Mouse (Mus musculus) limb, embryonic 14.5 days (tissue): ENCODE data around the gene Chad. TPM values are rescaled to one million over a fixed set of nuclear protein-coding genes. Genes with fewer than 3 reads are reported as not detected.

ENCODE experiments used
- ATAC-seq: fragments of 200-750 bp; cut with Nextera tagmentation; 2 replicates; pipeline ENCODE4 v1.8.0; 2017; ENCODE audit warnings: low read depth, moderate number of reproducible peaks, moderate TSS enrichment; ENCODE audit not compliant: low FRiP score
- DNase-seq: peaks from one replicate; pipeline ENCODE4 v3.0.0-alpha.2; 2015; ENCODE audit warnings: low spot score
- H3K27ac ChIP-seq: fragments of 300-500 bp; sonication (generic); replicated peaks from 2 replicates; pipeline ENCODE4 v1.5.1; 2014; ENCODE audit warnings: low read depth, mild to moderate bottlenecking, low read length, moderate library complexity, mixed read lengths
- H3K27me3 ChIP-seq: fragments of 300-500 bp; sonication (generic); 2 replicates; pipeline ENCODE4 v1.6.1; 2014; ENCODE audit warnings: low read length, mixed read lengths; ENCODE audit not compliant: control insufficient read depth, insufficient read depth
- H3K36me3 ChIP-seq: fragments of 300-500 bp; sonication (generic); 2 replicates; pipeline ENCODE4 v1.6.1; 2014; ENCODE audit warnings: mild to moderate bottlenecking, low read length, moderate library complexity, mixed read lengths; ENCODE audit not compliant: control insufficient read depth, insufficient read depth
- H3K4me1 ChIP-seq: fragments of 300-500 bp; sonication (generic); 2 replicates; pipeline ENCODE4 v1.6.1; 2014; ENCODE audit warnings: antibody characterized with exemption, low read length, mixed read lengths; ENCODE audit not compliant: control insufficient read depth, insufficient read depth
- H3K4me2 ChIP-seq: fragments of 300-500 bp; sonication (generic); replicated peaks from 2 replicates; pipeline ENCODE4 v1.6.1; 2014; ENCODE audit warnings: low read depth, mild to moderate bottlenecking, low read length, moderate library complexity; ENCODE audit not compliant: severe bottlenecking
- H3K4me3 ChIP-seq: fragments of 300-500 bp; sonication (generic); replicated peaks from 2 replicates; pipeline ENCODE4 v1.5.1; 2014; ENCODE audit warnings: low read length
- H3K9ac ChIP-seq: fragments of 300-500 bp; sonication (generic); 2 replicates; pipeline ENCODE4 v1.6.1; 2014; ENCODE audit warnings: mild to moderate bottlenecking, low read depth, low read length, moderate library complexity; ENCODE audit not compliant: severe bottlenecking
- H3K9me3 ChIP-seq: fragments of 300-500 bp; sonication (generic); 2 replicates; pipeline ENCODE4 v1.6.1; 2016; ENCODE audit warnings: low read length; ENCODE audit not compliant: control insufficient read depth
- POLR2A ChIP-seq: fragments of 200-500 bp; IDR thresholded peaks from 2 replicates; pipeline ENCODE4 v1.8.0; 2012; ENCODE audit warnings: inconsistent platforms, mild to moderate bottlenecking, moderate library complexity, borderline replicate concordance; ENCODE audit not compliant: insufficient read depth, insufficient read length; ENCODE audit errors: extremely low read depth
- WGBS: fragments of 180-500 bp; shearing (Covaris S2); extraction: QIAGEN DNeasy Blood & Tissue Kit; methylation state at CpG from one replicate; pipeline ENCODE4 v1.1.7; 2014; 5-methylcytosine and 5-hydroxymethylcytosine counted together
- polyA plus RNA-seq, 2 experiments: library from polyadenylated mRNA; depleted of rRNA in 1 of 2; stranded (reverse) in 1 of 2; unstranded in 1 of 2; fragments of >200 nt; fragmentation: Nextera tagmentation in 1 of 2; extraction: Ambion mirVana in 1 of 2; gene quantifications; 2 replicates each; pipeline versions ENCODE4 v1.2.1 to v1.2.3; 2012 to 2014

The Chad gene
- polyA plus RNA-seq, 2 experiments = 18.2 to 29.5 TPM

- Histone ChIP-seq H3K27ac (no peak overlapping the region), H3K4me1 (no peaks in the 10 kb centered on the region), H3K9me3 (no peaks in the 10 kb centered on the region), H3K4me2 (no peak overlapping the region), H3K4me3 (no peak overlapping the region), H3K9ac (no peak overlapping the region), H3K36me3 (peaks cover 12% of the 10 kb centered on the region; the same call in 1 of the 2 replicates), H3K27me3 (no peaks in the 10 kb centered on the region)
- WGBS = 28% methylated on average over 5 of the region's 7 CpGs
- no peak for ATAC-seq
- DNase-seq = no peak
- no peak for TF ChIP-seq POLR2A
These were observed 9.7 kb downstream of the Chad start for GRCm38 (mm10) chr11:94574560-94574959.

- no peak for TF ChIP-seq POLR2A
- H3K4me1 ChIP-seq = no peaks in the 10 kb centered on the region
- H3K9me3 ChIP-seq = no peaks in the 10 kb centered on the region
- 74% methylated on average over 2 of the region's 2 CpGs for WGBS
- ATAC-seq (no peak), DNase-seq (no peak)
- H3K9ac ChIP-seq = no peak overlapping the region
- H3K4me2 ChIP-seq = no peak overlapping the region
- no peak overlapping the region for H3K27ac ChIP-seq
- peaks cover 7% of the 10 kb centered on the region; the same call in 1 of the 2 replicates for H3K36me3 ChIP-seq
- H3K4me3 ChIP-seq = no peak overlapping the region
- H3K27me3 ChIP-seq = no peaks in the 10 kb centered on the region
These were observed 10.2 kb downstream of the Chad start for GRCm38 (mm10) chr11:94575036-94575435.

GRCm38 (mm10) chr11:94576361-94576760 lies 11.5 kb downstream of the Chad start:
- Histone ChIP-seq H3K9me3 (no peaks in the 10 kb centered on the region), H3K4me3 (no peak overlapping the region), H3K4me1 (no peaks in the 10 kb centered on the region), H3K36me3 (no peaks in the 10 kb centered on the region), H3K27me3 (no peaks in the 10 kb centered on the region), H3K27ac (no peak overlapping the region), H3K4me2 (no peak overlapping the region), H3K9ac (no peak overlapping the region)
- 89% methylated on average over 9 of the region's 9 CpGs for WGBS
- ATAC-seq = no peak
- TF ChIP-seq POLR2A = no peak
- DNase-seq = no peak

- no peak for TF ChIP-seq POLR2A
- no peak for DNase-seq
- Histone ChIP-seq H3K9me3 (no peaks in the 10 kb centered on the region), H3K36me3 (no peaks in the 10 kb centered on the region), H3K27me3 (no peaks in the 10 kb centered on the region), H3K9ac (no peak overlapping the region), H3K27ac (no peak overlapping the region), H3K4me3 (no peak overlapping the region), H3K4me2 (no peak overlapping the region), H3K4me1 (peaks cover 7% of the 10 kb centered on the region)
- 91% methylated on average over 5 of the region's 5 CpGs for WGBS
- ATAC-seq = no peak
These were observed 15.4 kb downstream of the Chad start for GRCm38 (mm10) chr11:94580111-94580740.

- no peaks in the 10 kb centered on the region for H3K36me3 ChIP-seq
- no peak for TF ChIP-seq POLR2A
- 37% methylated on average over 9 of the region's 9 CpGs for WGBS
- H3K9ac ChIP-seq = no peak overlapping the region
- H3K4me1 ChIP-seq = peaks cover 7% of the 10 kb centered on the region
- peak; percentile 86 for ATAC-seq
- no peak overlapping the region for H3K4me2 ChIP-seq
- H3K9me3 ChIP-seq = no peaks in the 10 kb centered on the region
- DNase-seq = peak; percentile 61
- H3K27ac ChIP-seq = peak overlapping the region; percentile 26; the same call in 1 of the 2 replicates
- H3K4me3 ChIP-seq = no peak overlapping the region
- H3K27me3 ChIP-seq = no peaks in the 10 kb centered on the region
These were observed 20.2 kb downstream of the Chad start for GRCm38 (mm10) chr11:94585091-94585490.

- 0 out of 2 replicates have a peak, but pooled peaks cover 5% of the 10 kb centered on the region for H3K36me3 ChIP-seq
- H3K9me3 ChIP-seq = no peaks in the 10 kb centered on the region
- WGBS = 83% methylated on average over 6 of the region's 6 CpGs
- no peak overlapping the region for H3K27ac ChIP-seq
- no peaks in the 10 kb centered on the region for H3K27me3 ChIP-seq
- ATAC-seq (no peak), DNase-seq (no peak)
- peaks cover 7% of the 10 kb centered on the region for H3K4me1 ChIP-seq
- no peak for TF ChIP-seq POLR2A
- H3K4me3 ChIP-seq = no peak overlapping the region
- no peak overlapping the region for H3K9ac ChIP-seq
- no peak overlapping the region for H3K4me2 ChIP-seq
These were observed 22.7 kb downstream of the Chad start for GRCm38 (mm10) chr11:94587511-94587910.
